Mouse (Mus musculus): Measurements from ENCODE around the gene Slc26a9. TPM values are rescaled to one million over a fixed set of nuclear protein-coding genes. Genes with fewer than 3 reads are reported as not detected.

Slc26a9 gene
- polyA plus RNA-seq (2014; fragmentation: Nextera tagmentation; extraction: Ambion mirVana): 0.15 and 0.38 TPM in 2 replicates

- no peaks in the 10 kb centered on the region for H3K4me1 ChIP-seq (replicated peaks; ENCODE audit: control insufficient read depth, insufficient read depth, low read length)
- no peak for ATAC-seq (ENCODE audit: low FRiP score)
- WGBS: 68% methylated on average over 10 of the region's 10 CpGs
- no peak within 1 kb of the TSS for H3K27ac ChIP-seq (ENCODE audit: low read depth, low read length)
- no peak within 1 kb of the TSS for H3K4me2 ChIP-seq (replicated peaks; ENCODE audit: low read depth, low read length)
- no peaks in the 10 kb centered on the region for H3K36me3 ChIP-seq (ENCODE audit: control insufficient read depth, insufficient read depth, low read length)
- H3K27me3 ChIP-seq (ENCODE audit: control insufficient read depth, insufficient read depth, low read length): no peaks in the 10 kb centered on the region
- DNase-seq (ENCODE audit: low spot score): no peak
- no peak within 1 kb of the TSS for H3K9ac ChIP-seq (ENCODE audit: low read depth, low read length)
- no peaks in the 10 kb centered on the region for H3K9me3 ChIP-seq (ENCODE audit: control insufficient read depth, low read length)
- no peak within 1 kb of the TSS for H3K4me3 ChIP-seq (ENCODE audit: low read depth, low read length)
Observed at GRCm38 (mm10) chr1:131743868-131744464, at the start of gene Slc26a9. Gene Slc26a9 (plus strand): TSS chr1:131744022.

GRCm38 (mm10) chr1:131695308-131695707 lies 48.5 kb upstream of the Slc26a9 start:
- Histone ChIP-seq H3K9me3 (ENCODE audit: control insufficient read depth, low read length) (no peaks in the 10 kb centered on the region), H3K9ac (ENCODE audit: low read depth, low read length) (no peak overlapping the region), H3K4me2 (replicated peaks; ENCODE audit: low read depth, low read length) (no peak overlapping the region), H3K4me1 (replicated peaks; ENCODE audit: control insufficient read depth, insufficient read depth, low read length) (no peaks in the 10 kb centered on the region), H3K36me3 (ENCODE audit: control insufficient read depth, insufficient read depth, low read length) (no peaks in the 10 kb centered on the region), H3K27me3 (ENCODE audit: control insufficient read depth, insufficient read depth, low read length) (no peaks in the 10 kb centered on the region), H3K27ac (ENCODE audit: low read depth, low read length) (no peak overlapping the region), H3K4me3 (ENCODE audit: low read depth, low read length) (no peak overlapping the region)
- DNase-seq (ENCODE audit: low spot score): no peak
- WGBS: 85% methylated on average over 2 of the region's 2 CpGs
- no peak for ATAC-seq (ENCODE audit: low FRiP score)

- no peak for ATAC-seq (ENCODE audit: low FRiP score)
Observed at GRCm38 (mm10) chr1:131696325-131696724, 47.5 kb upstream of the Slc26a9 start.

GRCm38 (mm10) chr1:131698770-131699169 lies 45.1 kb upstream of the Slc26a9 start:
- no peak overlapping the region for H3K9ac ChIP-seq (ENCODE audit: low read depth, low read length)
- no peaks in the 10 kb centered on the region for H3K36me3 ChIP-seq (ENCODE audit: control insufficient read depth, insufficient read depth, low read length)
- no peaks in the 10 kb centered on the region for H3K4me1 ChIP-seq (replicated peaks; ENCODE audit: control insufficient read depth, insufficient read depth, low read length)
- ATAC-seq (ENCODE audit: low FRiP score) (no peak), DNase-seq (ENCODE audit: low spot score) (no peak)
- H3K4me3 ChIP-seq (ENCODE audit: low read depth, low read length): no peak overlapping the region
- no peak overlapping the region for H3K27ac ChIP-seq (ENCODE audit: low read depth, low read length)
- no peaks in the 10 kb centered on the region for H3K27me3 ChIP-seq (ENCODE audit: control insufficient read depth, insufficient read depth, low read length)
- H3K4me2 ChIP-seq (replicated peaks; ENCODE audit: low read depth, low read length): no peak overlapping the region
- no peaks in the 10 kb centered on the region for H3K9me3 ChIP-seq (ENCODE audit: control insufficient read depth, low read length)
- WGBS: 88% methylated on average over 3 of the region's 3 CpGs

More at GRCm38 (mm10) chr1:131696325-131696724, 47.5 kb upstream of the Slc26a9 start:
- no peaks in the 10 kb centered on the region for H3K4me1 ChIP-seq (replicated peaks; ENCODE audit: control insufficient read depth, insufficient read depth, low read length)
- H3K4me3 ChIP-seq (ENCODE audit: low read depth, low read length): no peak overlapping the region
- no peak for DNase-seq (ENCODE audit: low spot score)
- no peak overlapping the region for H3K27ac ChIP-seq (ENCODE audit: low read depth, low read length)
- H3K4me2 ChIP-seq (replicated peaks; ENCODE audit: low read depth, low read length): no peak overlapping the region
- WGBS: 58% methylated on average over 4 of the region's 4 CpGs
- no peak overlapping the region for H3K9ac ChIP-seq (ENCODE audit: low read depth, low read length)
- H3K27me3 ChIP-seq (ENCODE audit: control insufficient read depth, insufficient read depth, low read length): no peaks in the 10 kb centered on the region
- H3K36me3 ChIP-seq (ENCODE audit: control insufficient read depth, insufficient read depth, low read length): no peaks in the 10 kb centered on the region
- no peaks in the 10 kb centered on the region for H3K9me3 ChIP-seq (ENCODE audit: control insufficient read depth, low read length)

GRCm38 (mm10) chr1:131699642-131700041 lies 44.2 kb upstream of the Slc26a9 start:
- DNase-seq (ENCODE audit: low spot score) (no peak), ATAC-seq (ENCODE audit: low FRiP score) (no peak)
- Histone ChIP-seq H3K27ac (ENCODE audit: low read depth, low read length) (no peak overlapping the region), H3K4me3 (ENCODE audit: low read depth, low read length) (no peak overlapping the region), H3K27me3 (ENCODE audit: control insufficient read depth, insufficient read depth, low read length) (no peaks in the 10 kb centered on the region), H3K36me3 (ENCODE audit: control insufficient read depth, insufficient read depth, low read length) (no peaks in the 10 kb centered on the region), H3K4me2 (replicated peaks; ENCODE audit: low read depth, low read length) (no peak overlapping the region), H3K9ac (ENCODE audit: low read depth, low read length) (no peak overlapping the region), H3K4me1 (replicated peaks; ENCODE audit: control insufficient read depth, insufficient read depth, low read length) (no peaks in the 10 kb centered on the region), H3K9me3 (ENCODE audit: control insufficient read depth, low read length) (no peaks in the 10 kb centered on the region)
- WGBS: 89% methylated on average over 4 of the region's 4 CpGs

GRCm38 (mm10) chr1:131700447-131700846 lies 43.4 kb upstream of the Slc26a9 start:
- H3K9ac ChIP-seq (ENCODE audit: low read depth, low read length): no peak overlapping the region

GRCm38 (mm10) chr1:131701391-131701790 lies 42.4 kb upstream of the Slc26a9 start:
- no peak overlapping the region for H3K4me3 ChIP-seq (ENCODE audit: low read depth, low read length)
- WGBS: 83% methylated on average over 5 of the region's 5 CpGs
- H3K4me1 ChIP-seq (replicated peaks; ENCODE audit: control insufficient read depth, insufficient read depth, low read length): no peaks in the 10 kb centered on the region
- H3K4me2 ChIP-seq (replicated peaks; ENCODE audit: low read depth, low read length): no peak overlapping the region
- no peaks in the 10 kb centered on the region for H3K27me3 ChIP-seq (ENCODE audit: control insufficient read depth, insufficient read depth, low read length)
- H3K9me3 ChIP-seq (ENCODE audit: control insufficient read depth, low read length): no peaks in the 10 kb centered on the region
- no peaks in the 10 kb centered on the region for H3K36me3 ChIP-seq (ENCODE audit: control insufficient read depth, insufficient read depth, low read length)
- ATAC-seq (ENCODE audit: low FRiP score) (no peak), DNase-seq (ENCODE audit: low spot score) (no peak)
- no peak overlapping the region for H3K9ac ChIP-seq (ENCODE audit: low read depth, low read length)
- no peak overlapping the region for H3K27ac ChIP-seq (ENCODE audit: low read depth, low read length)

More at GRCm38 (mm10) chr1:131700447-131700846, 43.4 kb upstream of the Slc26a9 start:
- Histone ChIP-seq H3K27ac (ENCODE audit: low read depth, low read length) (no peak overlapping the region), H3K4me2 (replicated peaks; ENCODE audit: low read depth, low read length) (no peak overlapping the region), H3K4me1 (replicated peaks; ENCODE audit: control insufficient read depth, insufficient read depth, low read length) (no peaks in the 10 kb centered on the region), H3K27me3 (ENCODE audit: control insufficient read depth, insufficient read depth, low read length) (no peaks in the 10 kb centered on the region), H3K4me3 (ENCODE audit: low read depth, low read length) (no peak overlapping the region), H3K36me3 (ENCODE audit: control insufficient read depth, insufficient read depth, low read length) (no peaks in the 10 kb centered on the region), H3K9me3 (ENCODE audit: control insufficient read depth, low read length) (no peaks in the 10 kb centered on the region)
- ATAC-seq (ENCODE audit: low FRiP score) (no peak), DNase-seq (ENCODE audit: low spot score) (no peak)
- 74% methylated on average over 5 of the region's 5 CpGs for WGBS

- no peaks in the 10 kb centered on the region for H3K4me1 ChIP-seq (replicated peaks; ENCODE audit: control insufficient read depth, insufficient read depth, low read length)
- H3K9me3 ChIP-seq (ENCODE audit: control insufficient read depth, low read length): no peaks in the 10 kb centered on the region
- ATAC-seq (ENCODE audit: low FRiP score) (no peak), DNase-seq (ENCODE audit: low spot score) (no peak)
- WGBS: 77% methylated on average over 8 of the region's 8 CpGs
- no peak overlapping the region for H3K27ac ChIP-seq (ENCODE audit: low read depth, low read length)
- H3K4me3 ChIP-seq (ENCODE audit: low read depth, low read length): no peak overlapping the region
- no peaks in the 10 kb centered on the region for H3K36me3 ChIP-seq (ENCODE audit: control insufficient read depth, insufficient read depth, low read length)
- no peaks in the 10 kb centered on the region for H3K27me3 ChIP-seq (ENCODE audit: control insufficient read depth, insufficient read depth, low read length)
- no peak overlapping the region for H3K4me2 ChIP-seq (replicated peaks; ENCODE audit: low read depth, low read length)
- no peak overlapping the region for H3K9ac ChIP-seq (ENCODE audit: low read depth, low read length)
Observed at GRCm38 (mm10) chr1:131702094-131702766, 41.6 kb upstream of the Slc26a9 start.

GRCm38 (mm10) chr1:131703482-131703881 lies 40.3 kb upstream of the Slc26a9 start:
- Histone ChIP-seq H3K27ac (ENCODE audit: low read depth, low read length) (no peak overlapping the region), H3K4me2 (replicated peaks; ENCODE audit: low read depth, low read length) (no peak overlapping the region), H3K9me3 (ENCODE audit: control insufficient read depth, low read length) (no peaks in the 10 kb centered on the region), H3K4me3 (ENCODE audit: low read depth, low read length) (no peak overlapping the region), H3K36me3 (ENCODE audit: control insufficient read depth, insufficient read depth, low read length) (no peaks in the 10 kb centered on the region), H3K4me1 (replicated peaks; ENCODE audit: control insufficient read depth, insufficient read depth, low read length) (no peaks in the 10 kb centered on the region), H3K27me3 (ENCODE audit: control insufficient read depth, insufficient read depth, low read length) (no peaks in the 10 kb centered on the region), H3K9ac (ENCODE audit: low read depth, low read length) (no peak overlapping the region)
- ATAC-seq (ENCODE audit: low FRiP score) (no peak), DNase-seq (ENCODE audit: low spot score) (no peak)
- 91% methylated on average over 2 of the region's 2 CpGs for WGBS

Measured in hindbrain, embryonic 11.5 days (tissue).